Mouse (Mus musculus) inflammation-experienced regulatory T-cells, adult 6 months (primary cell): ENCODE results near the gene Adck2. TPM values are rescaled to one million over a fixed set of nuclear protein-coding genes. Genes with fewer than 3 reads are reported as not detected.

Source experiments
- polyA plus RNA-seq, 3 experiments: library from polyadenylated mRNA; unstranded; fragments of 100-300 nt; shearing (Covaris generic); gene quantifications; one replicate each; pipeline ENCODE4 v1.2.1; 2017

The Adck2 gene
- polyA plus RNA-seq, 3 experiments from 2014 or later, result 23.2 to 43.1 (median 30.5) TPM

Other genes with a start within 250 kb of the Adck2 start
- 10 to 100 TPM; 31.0 to 41.8 (median 32.2) TPM for gene Slc37a3, start 196.2 kb upstream of the Adck2 start, polyA plus RNA-seq
- gene Rab19, start 192.7 kb upstream of the Adck2 start, polyA plus RNA-seq, result 10 to 100 TPM; 60.3 to 92.4 (median 72.6) TPM
- 10 to 100 TPM; 57.0 to 70.0 (median 62.5) TPM for gene Mkrn1, start 153.4 kb upstream of the Adck2 start, polyA plus RNA-seq
- under 1 TPM in 1 of 3 experiments, not detected in 2; 0.42 TPM for gene Dennd2a, start 16.0 kb upstream of the Adck2 start, polyA plus RNA-seq
- not detected for gene Gm42420, start 11.9 kb downstream of the Adck2 start, polyA plus RNA-seq
- 10 to 100 TPM; 56.1 to 98.5 (median 65.6) TPM for gene Ndufb2, start 18.7 kb downstream of the Adck2 start, polyA plus RNA-seq
- 10 to 100 TPM; 11.2 to 18.8 (median 18.2) TPM for gene Braf, start 151.6 kb downstream of the Adck2 start, polyA plus RNA-seq
- 100 to 1,000 TPM; 158 to 249 (median 247) TPM for gene Mrps33, start 237.1 kb downstream of the Adck2 start, polyA plus RNA-seq